Mouse (Mus musculus) spleen, postnatal 14 days (tissue): ENCODE data around the gene Rin3.

Source experiments
- DNase-seq, 2 experiments: peaks; one replicate each; pipeline ENCODE4 v3.0.0; 2021 to 2022; ENCODE audit warnings: low spot score in 2 of 2

Rin3 gene

GRCm38 (mm10) chr12:102422623-102423320 is 139.9 kb downstream of the Rin3 start:
- DNase-seq = no peak

DNA sequence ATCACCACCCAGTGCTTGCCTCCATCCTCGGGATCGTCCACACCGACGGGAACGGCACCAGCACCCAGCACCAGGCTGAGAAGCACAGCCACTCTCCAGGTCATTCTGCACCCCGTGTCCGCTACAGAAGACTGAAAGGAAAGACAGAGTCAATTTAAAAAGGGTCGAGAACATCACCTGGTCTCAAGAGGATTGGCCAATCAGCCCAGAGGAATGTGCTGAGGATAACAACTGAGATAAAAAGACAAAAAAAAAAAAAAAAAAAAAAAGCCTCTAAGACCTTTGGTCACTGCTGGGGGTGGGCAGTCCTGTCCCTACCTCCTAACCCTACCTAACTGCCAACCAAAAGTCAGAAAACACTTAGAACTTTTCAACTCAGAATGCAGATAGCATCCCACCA is 140.8 kb downstream of the Rin3 start:
- no peak for DNase-seq

DNA sequence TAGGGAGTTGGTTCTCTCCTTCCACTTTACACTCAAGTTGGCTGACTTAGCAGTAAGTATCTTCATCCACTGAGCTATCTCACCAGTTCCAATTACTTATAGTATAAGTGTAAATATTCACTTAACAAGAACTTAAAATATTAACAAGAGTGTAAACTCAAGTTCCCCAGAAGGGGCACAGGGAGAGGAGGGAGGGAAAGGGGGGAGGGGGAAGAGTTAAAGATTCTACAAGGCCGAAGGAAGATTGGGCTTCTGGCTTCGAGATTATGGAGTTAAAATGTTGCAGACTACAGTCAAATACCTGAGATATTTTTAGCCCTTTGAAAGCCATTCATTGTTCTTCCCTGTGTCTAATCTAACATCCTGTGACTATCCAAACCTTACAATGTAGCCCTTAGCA is 141.6 kb downstream of the Rin3 start:
- no peak for DNase-seq

- no peak for DNase-seq
These were observed 142.3 kb downstream of the Rin3 start for GRCm38 (mm10) chr12:102425048-102425578.

DNA sequence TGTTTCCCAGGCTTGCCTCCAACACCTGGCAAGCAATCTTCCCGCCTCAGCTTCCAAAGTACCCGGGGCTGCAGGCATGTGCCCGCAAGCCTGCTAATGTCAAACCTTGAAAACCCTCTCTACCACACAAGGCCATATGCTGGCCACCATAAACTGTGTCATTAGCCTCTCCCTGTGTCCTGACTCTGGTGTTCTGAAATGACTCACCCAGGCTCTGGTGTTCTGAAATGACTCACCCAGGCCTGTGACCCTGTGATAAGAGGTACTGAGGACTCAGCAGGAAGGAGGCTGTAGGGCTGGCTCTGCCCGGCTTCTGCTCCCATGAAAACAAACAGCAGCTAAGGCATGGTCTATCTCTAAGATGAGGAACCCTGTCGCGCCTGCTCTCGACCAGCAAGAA is 143.4 kb downstream of the Rin3 start:
- no peak for DNase-seq

DNA sequence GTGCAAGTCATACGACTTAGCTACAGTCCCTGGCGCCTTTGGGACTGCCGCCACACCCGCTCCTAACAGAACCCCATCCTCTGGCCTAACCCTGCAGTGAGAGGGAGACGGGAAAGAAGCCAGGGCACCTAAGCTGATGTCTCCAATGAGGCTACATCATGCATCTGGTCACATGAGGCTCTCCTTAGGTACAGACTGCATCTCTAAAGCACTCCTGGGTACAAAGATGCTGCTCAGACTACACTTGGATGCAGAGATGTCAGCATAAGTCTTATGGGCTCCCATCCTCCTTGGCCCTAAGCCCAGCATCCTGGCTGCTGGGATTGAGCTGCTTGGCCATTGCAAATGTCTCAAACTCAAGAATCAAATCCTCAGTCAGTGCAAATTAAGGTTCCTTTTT is 146.8 kb downstream of the Rin3 start:
- no peak for DNase-seq

- no peak for DNase-seq
These were observed 147.4 kb downstream of the Rin3 start for GRCm38 (mm10) chr12:102430228-102430627.

- DNase-seq = no peak
These were observed 149.4 kb downstream of the Rin3 start for GRCm38 (mm10) chr12:102432238-102432637.

DNA sequence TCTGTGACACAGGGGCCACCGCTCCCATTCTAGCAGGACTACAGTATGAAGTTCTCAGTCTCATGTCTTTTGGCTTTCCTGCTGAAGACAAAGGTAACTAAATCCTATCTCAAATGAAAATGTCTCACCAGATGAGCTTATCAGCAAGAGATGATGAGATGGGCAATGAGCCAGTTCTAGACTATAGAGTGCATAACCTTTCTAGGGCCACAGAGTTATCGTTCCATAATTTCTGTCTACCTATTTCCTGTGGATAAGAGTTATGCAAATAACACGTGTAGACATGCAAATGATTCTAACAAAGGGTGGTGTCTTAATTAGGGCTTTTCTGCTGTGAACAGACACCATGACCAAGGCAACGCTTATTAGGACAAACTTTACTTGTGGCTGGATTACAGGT is 151.3 kb downstream of the Rin3 start:
- no peak for DNase-seq

- DNase-seq = no peak
These were observed 154.2 kb downstream of the Rin3 start for GRCm38 (mm10) chr12:102436939-102437526.

GRCm38 (mm10) chr12:102437952-102438351 is 155.1 kb downstream of the Rin3 start:
- no peak for DNase-seq

- no peak for DNase-seq
These were observed 156.3 kb downstream of the Rin3 start for GRCm38 (mm10) chr12:102438983-102439631.

GRCm38 (mm10) chr12:102439632-102440023 is 156.8 kb downstream of the Rin3 start, which contains the start of gene Lgmn:
Gene Lgmn, minus strand, starts transcription at chr12:102439813.
- DNase-seq = peak; percentile 92 to 93
